Mouse (Mus musculus) olfactory bulb, adult 2 months (tissue): ENCODE results near the gene Gng3.

Experiments used
- CTCF ChIP-seq: fragments of 200-500 bp; IDR thresholded peaks from 2 replicates; pipeline ENCODE4 v1.5.1; 2012; ENCODE audit warnings: low read depth, mild to moderate bottlenecking, low read length, moderate library complexity; ENCODE audit not compliant: insufficient read depth
- POLR2A ChIP-seq: fragments of 200-500 bp; IDR thresholded peaks from 2 replicates; pipeline ENCODE4 v1.6.1; 2012; ENCODE audit warnings: mild to moderate bottlenecking, low read depth, low read length, moderate library complexity; ENCODE audit not compliant: insufficient read depth

DNA sequence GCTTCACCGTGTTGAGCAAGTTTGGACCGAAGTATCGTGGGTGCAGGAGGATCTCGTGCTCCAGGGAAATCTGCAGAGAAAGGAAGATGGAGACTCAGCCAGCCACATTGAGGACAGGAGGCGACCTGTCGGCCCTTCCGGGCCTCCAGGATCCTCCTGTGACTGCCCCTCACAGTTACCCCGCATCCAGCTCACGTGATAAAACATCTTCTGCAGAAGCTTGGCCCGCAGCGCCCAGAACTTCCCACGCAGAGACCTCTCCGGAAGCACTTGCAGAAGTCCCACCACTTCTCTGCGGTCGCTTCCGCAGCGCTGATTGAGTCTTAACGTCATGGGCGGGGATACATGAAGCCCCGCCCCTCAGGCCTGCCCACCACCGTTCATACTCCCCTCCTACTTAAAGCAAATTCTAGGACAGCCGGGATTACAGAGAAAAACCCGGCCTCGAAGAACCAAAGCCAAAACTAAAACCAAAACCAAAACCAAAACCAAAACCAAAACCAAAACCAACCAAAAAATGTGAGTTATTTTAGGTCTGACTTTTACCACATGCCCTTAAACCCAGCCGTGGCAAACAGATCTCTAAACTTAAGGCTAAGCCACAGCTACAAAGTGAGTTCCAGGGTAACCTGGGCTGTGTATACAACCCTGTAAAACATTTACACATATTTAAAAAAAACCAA is 40.6 kb downstream of the Gng3 start, which contains the start of gene Polr2g:
- TF ChIP-seq CTCF (no peak), POLR2A (peak; percentile 70)
